In the genomic region with DNA sequence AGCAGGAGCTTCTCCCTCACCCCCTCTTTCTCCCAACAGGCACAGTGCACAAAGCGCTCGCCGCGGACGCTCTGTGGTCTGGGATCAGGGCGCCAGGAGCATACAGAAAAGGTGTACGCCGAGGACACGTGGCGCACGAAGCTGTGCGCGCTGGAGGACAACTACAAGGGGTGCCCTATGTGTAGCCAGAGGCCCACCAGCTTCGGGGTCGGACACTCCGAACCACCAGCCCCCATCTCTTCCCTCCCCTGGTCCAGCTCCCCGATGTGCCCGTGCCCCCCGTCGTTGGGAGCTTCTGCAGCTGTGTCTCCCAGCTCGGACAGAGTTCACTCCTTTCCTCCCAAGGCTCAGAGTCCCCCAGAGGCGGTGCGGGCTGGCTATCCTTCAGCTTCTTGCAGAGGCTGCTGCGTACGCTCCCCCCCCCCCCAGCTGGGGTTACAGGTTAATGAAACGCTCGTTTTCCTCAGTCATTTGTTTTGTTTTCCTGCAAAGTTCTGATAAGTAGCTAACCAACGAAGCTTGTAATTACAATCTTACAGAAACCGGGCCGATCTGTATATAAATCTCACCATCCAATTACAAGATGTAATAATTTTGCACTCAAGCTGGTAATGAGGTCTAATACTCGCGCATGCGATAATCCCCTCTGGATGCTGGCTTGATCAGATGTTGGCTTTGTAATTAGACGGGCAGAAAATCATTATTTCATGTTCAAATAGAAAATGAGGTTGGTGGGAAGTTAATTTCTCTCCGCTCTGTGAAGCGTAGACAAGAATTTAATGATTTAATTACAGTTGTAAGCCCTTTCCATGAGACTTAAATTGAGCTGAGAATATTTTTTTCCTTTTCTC, we compare ENCODE assay signal across 9 mouse cellular contexts. TPM values are rescaled to one million over a fixed set of nuclear protein-coding genes. Genes with fewer than 3 reads are reported as not detected.
A peak's percentile ranks its signal among the peaks of the same experiment; 100 is the strongest.
DNase-seq lines count a peak whose midpoint lies in the region; ATAC-seq and TF ChIP-seq lines count a peak whose summit lies in the region.
"Had no signal": no experiment of that assay in that cellular context is flagged by ENCODE, and none has a peak within 500 bp of the region (broad histone marks: within the 10 kb centered on the region; RNA-seq: fewer than 3 reads in every experiment).

No protein-coding gene starts in this region.

- peaks cover 57% of the 10 kb centered on the region for H3K27me3 ChIP-seq in heart, embryonic 12.5 days (replicated peaks)
- peaks cover 86% of the 10 kb centered on the region for H3K27me3 ChIP-seq in embryonic facial prominence, embryonic 13.5 days
- H3K27me3 ChIP-seq in kidney, embryonic 16.5 days (ENCODE audit: insufficient read depth, low read length): peaks cover 82% of the 10 kb centered on the region
- H3K27me3 ChIP-seq in thymus, adult 2 months (ENCODE audit: control insufficient read depth, insufficient read depth, low read length): peaks cover 42% of the 10 kb centered on the region; the same call in 1 of the 2 replicates

- no peak for ATAC-seq in heart, embryonic 12.5 days (ENCODE audit: insufficient number of reproducible peaks, low FRiP score)
- no peak for ATAC-seq in embryonic facial prominence, embryonic 13.5 days (ENCODE audit: insufficient number of reproducible peaks, insufficient read depth, low FRiP score, low TSS enrichment, low read depth)
- no peak for ATAC-seq in kidney, embryonic 16.5 days (ENCODE audit: low FRiP score, low TSS enrichment)

- H3K27ac ChIP-seq in heart, embryonic 12.5 days (ENCODE audit: poor library complexity, severe bottlenecking): no peak overlapping the region
- no peak overlapping the region for H3K27ac ChIP-seq in embryonic facial prominence, embryonic 13.5 days
- no peak overlapping the region for H3K27ac ChIP-seq in kidney, embryonic 16.5 days (ENCODE audit: low read length)
- H3K27ac ChIP-seq in thymus, adult 2 months (ENCODE audit: control insufficient read depth, insufficient read depth, low read length): no peak overlapping the region
- H3K27ac ChIP-seq: layer of hippocampus, adult 2 months had no signal

- H3K4me2 ChIP-seq in heart, embryonic 12.5 days: peak overlapping the region; percentile 74
- H3K4me2 ChIP-seq in embryonic facial prominence, embryonic 13.5 days: peak overlapping the region; percentile 70
- H3K4me2 ChIP-seq in kidney, embryonic 16.5 days (replicated peaks; ENCODE audit: low read depth, low read length): peak overlapping the region; percentile 60

- no peak for DNase-seq in heart, postnatal 14 days
- DNase-seq in neural tube, embryonic 10.5 days (ENCODE audit: extremely low spot score, low spot score): peak; percentile 69
- DNase-seq in adrenal gland, postnatal 14 days: no peak
- no peak for DNase-seq in thymus, adult 2 months
- DNase-seq in adrenal gland, adult 8-10 months: no peak

- peak overlapping the region; percentile 38 for H3K4me3 ChIP-seq in heart, embryonic 12.5 days
- peak overlapping the region; percentile 41 for H3K4me3 ChIP-seq in embryonic facial prominence, embryonic 13.5 days
- H3K4me3 ChIP-seq in kidney, embryonic 16.5 days (ENCODE audit: low read length): peak overlapping the region; percentile 37
- H3K4me3 ChIP-seq in thymus, adult 2 months (ENCODE audit: control insufficient read depth, insufficient read depth, low read length): no peak overlapping the region
- H3K4me3 ChIP-seq: layer of hippocampus, adult 2 months had no signal

- intact Hi-C loops in heart, postnatal 14 days (cut with DNase I): loop anchor here (5.0 kb wide), 1 partner anchor 163 kb away; no protein-coding TSS in a partner anchor

- peaks cover 41% of the 10 kb centered on the region for H3K4me1 ChIP-seq in heart, embryonic 12.5 days (replicated peaks)
- peaks cover 68% of the 10 kb centered on the region for H3K4me1 ChIP-seq in embryonic facial prominence, embryonic 13.5 days
- peaks cover 59% of the 10 kb centered on the region for H3K4me1 ChIP-seq in kidney, embryonic 16.5 days (ENCODE audit: insufficient read depth, low read length)
- H3K4me1 ChIP-seq in thymus, adult 2 months (replicated peaks; ENCODE audit: control insufficient read depth, insufficient read depth, low read length): peaks cover 7% of the 10 kb centered on the region

- no peak for TF ChIP-seq CTCF in thymus, adult 2 months (IDR thresholded peaks at IDR 0.05; ENCODE audit: borderline replicate concordance, control insufficient read depth, extremely low read depth, insufficient read depth, low read length, poor library complexity)

- no peaks in the 10 kb centered on the region for H3K36me3 ChIP-seq in heart, embryonic 12.5 days
- no peaks in the 10 kb centered on the region for H3K36me3 ChIP-seq in embryonic facial prominence, embryonic 13.5 days
- H3K36me3 ChIP-seq in kidney, embryonic 16.5 days (ENCODE audit: insufficient read depth, low read length): no peaks in the 10 kb centered on the region
- no peaks in the 10 kb centered on the region for H3K36me3 ChIP-seq in thymus, adult 2 months (ENCODE audit: control insufficient read depth, insufficient read depth, low read length)

- H3K9ac ChIP-seq in heart, embryonic 12.5 days: peak overlapping the region; percentile 38; the same call in 1 of the 2 replicates
- peak overlapping the region; percentile 71 for H3K9ac ChIP-seq in embryonic facial prominence, embryonic 13.5 days
- peak overlapping the region; percentile 58; the same call in 1 of the 2 replicates for H3K9ac ChIP-seq in kidney, embryonic 16.5 days (replicated peaks; ENCODE audit: low read length)

- no peak for TF ChIP-seq POLR2A in thymus, adult 2 months (IDR thresholded peaks at IDR 0.05; ENCODE audit: control insufficient read depth, extremely low read depth, insufficient read depth, low read length, poor library complexity)

- H3K9me3 ChIP-seq in heart, embryonic 12.5 days (replicated peaks): no peaks in the 10 kb centered on the region
- no peaks in the 10 kb centered on the region for H3K9me3 ChIP-seq in embryonic facial prominence, embryonic 13.5 days
- H3K9me3 ChIP-seq in kidney, embryonic 16.5 days (ENCODE audit: low read length): no peaks in the 10 kb centered on the region

- WGBS in heart, embryonic 12.5 days: 4% methylated on average over 36 of the region's 36 CpGs
- 5% methylated on average over 36 of the region's 36 CpGs for WGBS in embryonic facial prominence, embryonic 13.5 days
- WGBS in kidney, embryonic 16.5 days: 7% methylated on average over 36 of the region's 36 CpGs
- WGBS in thymus, adult 2 months: 9% methylated on average over 36 of the region's 36 CpGs

RNA-seq across cellular contexts. Expression of a gene that starts 2.8 kb away (rescaled TPM):
- polyA plus RNA-seq in heart, embryonic 12.5 days (2016; fragmentation: Nextera tagmentation; extraction: Ambion mirVana): 19.0 and 21.7 TPM in 2 replicates
- 10 to 100 TPM; 22.5 to 31.6 TPM for total RNA-seq in heart, postnatal 14 days (2021)
- polyA plus RNA-seq in embryonic facial prominence, embryonic 13.5 days (2015; fragmentation: Nextera tagmentation; extraction: Ambion mirVana): 23.0 and 32.6 TPM in 2 replicates
- 14.5 and 14.7 TPM in 2 replicates for polyA plus RNA-seq in kidney, embryonic 16.5 days (2015; fragmentation: Nextera tagmentation; extraction: Ambion mirVana)
- total RNA-seq in adrenal gland, postnatal 14 days (2021): 6.2 and 8.1 TPM in 2 replicates
- 1.7 and 2.9 TPM in 2 replicates for polyA plus RNA-seq in thymus, adult 2 months (2012; rRNA removed)
- total RNA-seq in adrenal gland, adult 8-10 months (2022): 10 to 100 TPM in 1 of 4 experiments, 1 to 10 TPM in 3; 7.4 to 13.8 (median 9.3) TPM
